Mouse (Mus musculus): ENCODE measurements at regions not wholly inside any gene's neighbourhood (a gene's known extent, or its start where the extent isn't known, plus 50 kb on each side); places are given as distances from the start of the nearest gene placed in this dataset.

- TF ChIP-seq CTCF (IDR thresholded peaks at IDR 0.05; ENCODE audit: insufficient read depth, low read depth, low read length) (no peak), POLR2A (IDR thresholded peaks at IDR 0.05; ENCODE audit: insufficient read depth, low read depth, low read length) (no peak)
Observed at GRCm38 (mm10) chr7:137685320-137685719, 247.9 kb downstream of the Glrx3 start.
